Mouse (Mus musculus): ENCODE data around the gene Bdnf. TPM values are rescaled to one million over a fixed set of nuclear protein-coding genes. Genes with fewer than 3 reads are reported as not detected.

Bdnf gene
- total RNA-seq (2014; rRNA removed) (3.9 and 5.6 TPM in 2 replicates), polyA plus RNA-seq (2015; fragmentation: Nextera tagmentation; extraction: Ambion mirVana) (6.8 and 7.6 TPM in 2 replicates)

- no peak for TF ChIP-seq CTCF (IDR thresholded peaks at IDR 0.05; ENCODE audit: low read depth)
- no peak within 1 kb of the TSS for H3K27ac ChIP-seq
Observed at GRCm38 (mm10) chr2:109674532-109674931, at the start of gene Bdnf. Bdnf (plus strand) TSS chr2:109674700.

DNA sequence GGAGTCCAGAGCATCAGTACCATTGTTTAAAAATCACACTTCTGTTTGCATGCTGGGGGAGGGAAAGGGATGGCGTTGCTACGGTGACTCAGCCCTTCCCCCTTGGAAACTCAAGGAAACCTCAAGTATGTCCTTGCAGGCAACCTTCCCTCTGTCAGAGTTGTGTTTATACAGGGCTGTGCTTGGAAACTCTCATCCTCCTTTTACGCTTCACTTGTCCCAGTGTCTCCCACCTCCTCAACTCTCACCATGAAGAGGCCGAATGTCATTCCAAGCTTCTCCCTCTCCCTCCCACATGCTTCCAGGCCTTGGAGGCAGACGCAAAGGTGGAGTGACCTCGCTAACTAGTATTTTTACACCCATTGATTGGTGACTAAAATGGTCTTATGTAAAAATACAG lies 47.6 kb upstream of the Bdnf start:
- H3K27me3 ChIP-seq (ENCODE audit: insufficient read depth, low read length) = no peaks in the 10 kb centered on the region
- no peak for ATAC-seq
- H3K9me3 ChIP-seq (ENCODE audit: low read length) = no peaks in the 10 kb centered on the region
- H3K9ac ChIP-seq (replicated peaks; ENCODE audit: low read length) = no peak overlapping the region
- no peak overlapping the region for H3K4me2 ChIP-seq (ENCODE audit: low read depth, low read length)
- DNase-seq (ENCODE audit: low spot score) = no peak
- H3K4me1 ChIP-seq (ENCODE audit: insufficient read depth, low read length) = no peaks in the 10 kb centered on the region
- no peaks in the 10 kb centered on the region for H3K36me3 ChIP-seq (ENCODE audit: insufficient read depth, low read length)
- WGBS = 48% methylated on average over 6 of the region's 6 CpGs
- no peak overlapping the region for H3K4me3 ChIP-seq (ENCODE audit: low read length)
- TF ChIP-seq CTCF (IDR thresholded peaks at IDR 0.05; ENCODE audit: low read depth) = no peak
- no peak overlapping the region for H3K27ac ChIP-seq

More at GRCm38 (mm10) chr2:109674532-109674931, at the start of gene Bdnf:
- DNase-seq (ENCODE audit: low spot score) (no peak), ATAC-seq (no peak)
- Histone ChIP-seq H3K9me3 (ENCODE audit: low read length) (no peaks in the 10 kb centered on the region), H3K4me2 (ENCODE audit: low read depth, low read length) (peak within 1 kb of the TSS; percentile 96), H3K27me3 (ENCODE audit: insufficient read depth, low read length) (peaks cover 30% of the 10 kb centered on the region), H3K36me3 (ENCODE audit: insufficient read depth, low read length) (no peaks in the 10 kb centered on the region), H3K4me3 (ENCODE audit: low read length) (peak within 1 kb of the TSS; percentile 67), H3K4me1 (ENCODE audit: insufficient read depth, low read length) (peaks cover 8% of the 10 kb centered on the region; the same call in 1 of the 2 replicates), H3K9ac (replicated peaks; ENCODE audit: low read length) (no peak within 1 kb of the TSS; the same call in 1 of the 2 replicates)
- WGBS = 2% methylated on average over 14 of the region's 15 CpGs

DNA sequence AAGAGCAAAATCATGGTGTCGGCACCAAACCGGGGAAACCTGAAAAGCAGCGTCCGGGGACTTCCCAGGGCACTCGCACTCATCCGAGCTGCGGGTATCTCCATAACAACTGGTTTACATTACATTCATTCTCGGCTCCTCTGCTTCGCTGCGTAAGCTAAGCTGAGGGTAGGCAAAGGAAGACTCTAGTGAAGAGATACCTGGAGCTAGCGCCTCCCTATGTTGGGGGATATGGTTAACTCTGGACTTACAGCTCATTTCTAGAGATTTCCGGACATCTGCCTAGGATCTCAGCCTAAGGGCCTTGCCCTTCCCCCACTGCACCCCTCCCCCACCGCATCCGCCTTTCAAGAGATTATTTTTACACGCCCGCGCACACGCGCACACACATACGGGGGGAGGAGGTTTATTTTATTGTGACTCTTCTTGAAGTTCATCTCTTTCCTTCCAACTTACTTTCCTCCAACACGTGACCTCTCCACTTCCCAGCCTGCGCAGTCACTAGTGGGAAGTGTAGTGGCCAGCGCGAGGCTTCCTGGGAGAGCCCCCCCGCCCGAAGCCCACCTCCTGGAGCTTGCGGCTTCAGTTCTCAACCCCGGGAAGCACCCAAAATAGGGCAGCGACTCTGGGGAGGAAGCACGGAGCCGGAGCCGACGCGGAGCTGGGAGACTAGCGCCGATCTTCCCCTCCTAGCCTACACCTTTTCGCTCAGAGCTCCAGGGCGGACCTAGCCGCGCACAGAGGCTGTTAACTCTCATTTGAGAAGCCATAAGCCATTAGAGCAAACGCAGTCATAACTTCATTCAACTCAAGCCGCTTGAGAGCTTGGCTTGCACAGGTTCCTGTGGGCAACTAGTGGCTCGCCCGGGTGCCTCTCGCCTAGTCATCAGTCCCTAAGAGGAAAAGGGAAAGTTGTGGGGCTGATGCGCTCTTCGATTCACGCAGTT lies 718 bp upstream of the Bdnf start:
- Histone ChIP-seq H3K4me2 (ENCODE audit: low read depth, low read length) (peak overlapping the region; percentile 96), H3K36me3 (ENCODE audit: insufficient read depth, low read length) (no peaks in the 10 kb centered on the region), H3K9ac (replicated peaks; ENCODE audit: low read length) (no peak overlapping the region; the same call in 1 of the 2 replicates), H3K9me3 (ENCODE audit: low read length) (no peaks in the 10 kb centered on the region), H3K27me3 (ENCODE audit: insufficient read depth, low read length) (peaks cover 30% of the 10 kb centered on the region), H3K4me1 (ENCODE audit: insufficient read depth, low read length) (peaks cover 8% of the 10 kb centered on the region; the same call in 1 of the 2 replicates), H3K4me3 (ENCODE audit: low read length) (peak overlapping the region; percentile 67), H3K27ac (no peak overlapping the region)
- DNase-seq (ENCODE audit: low spot score) (no peak), ATAC-seq (no peak)
- under 1% methylated on average over 48 of the region's 48 CpGs for WGBS
- peak; percentile 2; the same call in 1 of the 2 replicates for TF ChIP-seq CTCF (IDR thresholded peaks at IDR 0.05; ENCODE audit: low read depth)

DNA sequence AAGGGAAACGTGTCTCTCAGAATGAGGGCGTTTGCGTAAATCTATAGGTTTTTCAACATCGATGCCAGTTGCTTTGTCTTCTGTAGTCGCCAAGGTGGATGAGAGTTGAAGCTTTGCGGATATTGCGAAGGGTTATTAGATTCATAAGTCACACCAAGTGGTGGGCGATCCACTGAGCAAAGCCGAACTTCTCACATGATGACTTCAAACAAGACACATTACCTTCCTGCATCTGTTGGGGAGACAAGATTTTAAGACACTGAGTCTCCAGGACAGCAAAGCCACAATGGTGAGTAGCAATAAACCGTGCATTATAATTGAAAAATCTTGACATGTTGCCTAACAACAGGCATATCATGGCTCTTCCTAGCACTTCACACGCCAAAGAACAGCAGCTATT lies 551 bp downstream of the Bdnf start:
- Histone ChIP-seq H3K27me3 (ENCODE audit: insufficient read depth, low read length) (peaks cover 30% of the 10 kb centered on the region), H3K27ac (no peak overlapping the region), H3K36me3 (ENCODE audit: insufficient read depth, low read length) (no peaks in the 10 kb centered on the region), H3K4me1 (ENCODE audit: insufficient read depth, low read length) (peaks cover 8% of the 10 kb centered on the region; the same call in 1 of the 2 replicates), H3K4me3 (ENCODE audit: low read length) (peak overlapping the region; percentile 67), H3K9me3 (ENCODE audit: low read length) (no peaks in the 10 kb centered on the region), H3K4me2 (ENCODE audit: low read depth, low read length) (peak overlapping the region; percentile 96), H3K9ac (replicated peaks; ENCODE audit: low read length) (no peak overlapping the region)
- TF ChIP-seq CTCF (IDR thresholded peaks at IDR 0.05; ENCODE audit: low read depth) = no peak
- WGBS = 8% methylated on average over 11 of the region's 11 CpGs
- DNase-seq (ENCODE audit: low spot score) (no peak), ATAC-seq (no peak)

- H3K9ac ChIP-seq (replicated peaks; ENCODE audit: low read length) = peak overlapping the region; percentile 84; the same call in 1 of the 2 replicates
- whole genome bisulfite sequencing = 2% methylated on average over 29 of the region's 29 CpGs
- H3K27me3 ChIP-seq (ENCODE audit: insufficient read depth, low read length) = peaks cover 30% of the 10 kb centered on the region
- H3K27ac ChIP-seq = peak overlapping the region; percentile 91; the same call in 1 of the 2 replicates
- peak overlapping the region; percentile 96 for H3K4me2 ChIP-seq (ENCODE audit: low read depth, low read length)
- H3K9me3 ChIP-seq (ENCODE audit: low read length) = no peaks in the 10 kb centered on the region
- ATAC-seq (no peak), DNase-seq (ENCODE audit: low spot score) (peak; percentile 70)
- H3K36me3 ChIP-seq (ENCODE audit: insufficient read depth, low read length) = no peaks in the 10 kb centered on the region
- H3K4me3 ChIP-seq (ENCODE audit: low read length) = peak overlapping the region; percentile 67
- peaks cover 8% of the 10 kb centered on the region; the same call in 1 of the 2 replicates for H3K4me1 ChIP-seq (ENCODE audit: insufficient read depth, low read length)
- TF ChIP-seq CTCF (IDR thresholded peaks at IDR 0.05; ENCODE audit: low read depth) = peak; percentile 62
Observed at GRCm38 (mm10) chr2:109675973-109676617, 1.6 kb downstream of the Bdnf start.

DNA sequence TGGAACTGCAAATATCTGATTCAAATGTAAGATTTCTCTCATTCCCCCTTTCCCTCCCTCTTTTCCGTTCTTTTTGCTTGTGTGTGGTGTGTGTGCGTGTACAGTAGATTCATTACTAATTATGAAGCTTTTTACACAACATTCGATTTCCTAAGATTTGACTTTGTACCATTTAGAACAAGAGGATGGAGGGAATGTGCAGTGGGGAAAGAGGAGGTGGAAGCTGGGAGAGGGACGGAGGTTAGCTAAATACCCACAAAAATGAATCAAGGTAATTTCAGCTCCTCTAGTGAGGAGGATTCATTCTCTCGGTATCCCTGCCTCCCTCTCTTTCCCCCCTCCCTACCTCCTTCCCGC lies 2.1 kb downstream of the Bdnf start:
- DNase-seq (ENCODE audit: low spot score) = peak; percentile 33
- peak overlapping the region; percentile 84; the same call in 1 of the 2 replicates for H3K9ac ChIP-seq (replicated peaks; ENCODE audit: low read length)
- peaks cover 30% of the 10 kb centered on the region for H3K27me3 ChIP-seq (ENCODE audit: insufficient read depth, low read length)
- peak overlapping the region; percentile 67 for H3K4me3 ChIP-seq (ENCODE audit: low read length)
- no peaks in the 10 kb centered on the region for H3K36me3 ChIP-seq (ENCODE audit: insufficient read depth, low read length)
- H3K9me3 ChIP-seq (ENCODE audit: low read length) = no peaks in the 10 kb centered on the region
- ATAC-seq = no peak
- WGBS = 0% methylated on average over 5 of the region's 6 CpGs
- peak overlapping the region; percentile 91; the same call in 1 of the 2 replicates for H3K27ac ChIP-seq
- peaks cover 8% of the 10 kb centered on the region; the same call in 1 of the 2 replicates for H3K4me1 ChIP-seq (ENCODE audit: insufficient read depth, low read length)
- no peak for TF ChIP-seq CTCF (IDR thresholded peaks at IDR 0.05; ENCODE audit: low read depth)
- H3K4me2 ChIP-seq (ENCODE audit: low read depth, low read length) = peak overlapping the region; percentile 96

Data from hindbrain, postnatal 0 days (tissue).